Comparison of ENCODE assay signal across 21 mouse cellular contexts in the genomic region with DNA sequence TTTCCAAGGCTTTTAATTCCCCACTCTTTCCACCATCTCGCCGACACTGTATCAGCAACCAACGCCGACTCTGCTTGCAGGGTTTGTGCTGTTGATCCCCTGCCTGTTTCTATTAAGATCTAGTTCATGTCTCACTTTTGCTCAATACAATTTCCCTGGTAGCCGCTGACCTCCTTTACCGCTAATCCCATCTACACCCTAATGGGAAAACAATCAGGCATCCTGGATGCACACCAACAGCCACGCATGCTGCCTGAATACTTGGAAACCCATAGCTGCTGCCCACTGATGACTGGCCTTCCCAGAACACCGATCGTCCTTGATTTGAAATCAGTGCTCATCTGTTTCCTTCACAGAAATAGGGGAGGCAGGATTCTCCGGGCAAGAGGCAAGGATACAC.
DNase-seq lines count a peak whose midpoint lies in the region; TF ChIP-seq lines count a peak whose summit lies in the region.
"Had no signal": no experiment of that assay in that cellular context is flagged by ENCODE, and none has a peak within 500 bp of the region (broad histone marks: within the 10 kb centered on the region; RNA-seq: fewer than 3 reads in every experiment).

No protein-coding gene starts in this region.

- WGBS in cerebellum, adult 2 months = 39% methylated on average over 10 of the region's 10 CpGs

- no peak for TF ChIP-seq CTCF in cerebellum, adult 2 months (IDR thresholded peaks at IDR 0.05; ENCODE audit: borderline replicate concordance, insufficient read depth, low read depth, low read length)

- no peaks in the 10 kb centered on the region for H3K4me1 ChIP-seq in cerebellum, adult 2 months (ENCODE audit: control insufficient read depth, insufficient read depth, low read length)
- H3K4me1 ChIP-seq: hindbrain, embryonic 15.5 days; limb, embryonic 13.5 days; megakaryocyte, embryonic 14.5 days; neural tube, embryonic 15.5 days had no signal

- no peak overlapping the region for H3K27ac ChIP-seq in cerebellum, adult 2 months (ENCODE audit: insufficient read depth, low read length)
- H3K27ac ChIP-seq: hindbrain, embryonic 10.5 days; hindbrain, embryonic 15.5 days; limb, embryonic 13.5 days; neural tube, embryonic 15.5 days had no signal

- no peak overlapping the region for H3K4me3 ChIP-seq in cerebellum, adult 2 months (replicated peaks; ENCODE audit: insufficient read depth, low read depth, low read length)
- H3K4me3 ChIP-seq: erythroblast, embryonic 14.5 days; hindbrain, embryonic 10.5 days; hindbrain, embryonic 15.5 days; limb, embryonic 13.5 days; megakaryocyte, embryonic 14.5 days; neural tube, embryonic 15.5 days had no signal

- DNase-seq in cerebellum, adult 2 months = peak; percentile 7 to 29
- DNase-seq in cerebellum, postnatal 4 days (ENCODE audit: low spot score in 2 of 2) = no peak
- peak; percentile 27 for DNase-seq in brain, adult 2 months (ENCODE audit: low read depth, low spot score)
- peak; percentile 12 for DNase-seq in cerebellum, adult 9-11 months
- DNase-seq in retina, postnatal 1 day = peak; percentile 83
- DNase-seq in heart, adult 11 months = no peak
- DNase-seq in right cerebral cortex, postnatal 25 days = no peak
- DNase-seq: adrenal gland, postnatal 10 days; heart, postnatal 14 days; kidney, adult 11 months; kidney, postnatal 14 days; lung, postnatal 36 days; midbrain, embryonic 14.5 days; thymus, adult 2 months; thymus, postnatal 36 days had no signal

- no peaks in the 10 kb centered on the region for H3K27me3 ChIP-seq in cerebellum, adult 2 months (ENCODE audit: control insufficient read depth, insufficient read depth, low read length)
- H3K27me3 ChIP-seq: hindbrain, embryonic 15.5 days; limb, embryonic 13.5 days; megakaryocyte, embryonic 14.5 days; neural tube, embryonic 15.5 days had no signal

- no peak for TF ChIP-seq POLR2A in cerebellum, adult 2 months (IDR thresholded peaks at IDR 0.05; ENCODE audit: borderline replicate concordance, insufficient read depth, low read length)

Comparison
In these comparisons a context has a peak if more than half of its experiments do, and no peak if none do; other contexts are left out.
1. DNase-seq: peak in cerebellum, adult 2 months (2 of 2), brain, adult 2 months (single experiment), cerebellum, adult 9-11 months (single experiment) and retina, postnatal 1 day (single experiment); none in cerebellum, postnatal 4 days (0 of 2), heart, adult 11 months (single experiment) and right cerebral cortex, postnatal 25 days (single experiment).